Mouse (Mus musculus) kidney, adult 2 months (tissue): ENCODE data around the gene Mab21l3. TPM values are rescaled to one million over a fixed set of nuclear protein-coding genes. Genes with fewer than 3 reads are reported as not detected.
"Not testable (repeated sequence)": the region's sequence is repeated elsewhere in the genome, so short reads cannot be mapped to it uniquely, and the experiment has no call there.

Source experiments
- DNase-seq: peaks from one replicate; pipeline ENCODE4 v3.0.0; 2021
- H3K27ac ChIP-seq: fragments of 200-500 bp; 2 replicates; pipeline ENCODE4 v1.5.1; 2012; ENCODE audit warnings: low read depth, low read length, control low read depth, inconsistent platforms; ENCODE audit not compliant: insufficient read depth
- H3K27me3 ChIP-seq: fragments of 200-500 bp; replicated peaks from 2 replicates; pipeline ENCODE4 v1.6.1; 2012; ENCODE audit warnings: mild to moderate bottlenecking, moderate library complexity, low read length, inconsistent platforms; ENCODE audit not compliant: control insufficient read depth, insufficient read depth
- H3K36me3 ChIP-seq: fragments of 200-500 bp; 2 replicates; pipeline ENCODE4 v1.6.1; 2012; ENCODE audit warnings: mild to moderate bottlenecking, moderate library complexity, low read length, inconsistent platforms; ENCODE audit not compliant: control insufficient read depth, insufficient read depth
- H3K4me1 ChIP-seq: fragments of 200-500 bp; 2 replicates; pipeline ENCODE4 v1.6.1; 2011; ENCODE audit warnings: low read length; ENCODE audit not compliant: control insufficient read depth, insufficient read depth
- H3K4me3 ChIP-seq: fragments of 200-500 bp; 2 replicates; pipeline ENCODE4 v1.5.1; 2011; ENCODE audit warnings: mild to moderate bottlenecking, low read depth, low read length, control low read depth; ENCODE audit not compliant: insufficient read depth
- CTCF ChIP-seq: fragments of 200-500 bp; conservative IDR thresholded peaks from 2 replicates; pipeline ENCODE4 v1.5.1; 2011; ENCODE audit warnings: low read depth, mild to moderate bottlenecking, control low read depth, low read length, moderate library complexity, mixed read lengths; ENCODE audit not compliant: insufficient read depth, insufficient read length
- POLR2A ChIP-seq: fragments of 200-500 bp; IDR thresholded peaks from one replicate; pipeline ENCODE4 v1.6.1; 2011; ENCODE audit warnings: low read depth, low read length, control low read depth
- WGBS: fragments of 180-500 bp; shearing (Covaris S2); methylation state at CpG from one replicate; pipeline ENCODE4 v1.1.7; 2018; 5-methylcytosine and 5-hydroxymethylcytosine counted together
- polyA plus RNA-seq: library from polyadenylated mRNA; depleted of rRNA; stranded (reverse); fragments of >200 nt; gene quantifications from 2 replicates; pipeline ENCODE4 v1.2.3, GENCODE M21; 2012

Gene Mab21l3
- polyA plus RNA-seq, 1 experiment: 1.8 TPM

- peaks cover 18% of the 10 kb centered on the region; the same call in 1 of the 2 replicates for H3K4me1 ChIP-seq
- TF ChIP-seq POLR2A: no peak
- no peak for TF ChIP-seq CTCF
- no peaks in the 10 kb centered on the region for H3K36me3 ChIP-seq
- WGBS: 78% methylated on average over 6 of the region's 6 CpGs
- H3K27ac ChIP-seq: no peak overlapping the region
- DNase-seq: no peak
- no peak overlapping the region for H3K4me3 ChIP-seq
- no peaks in the 10 kb centered on the region for H3K27me3 ChIP-seq
Measured at GRCm38 (mm10) chr3:101827220-101827715, 21.5 kb downstream of the Mab21l3 start.

GRCm38 (mm10) chr3:101824338-101824737 is 24.4 kb downstream of the Mab21l3 start:
- Histone ChIP-seq H3K36me3 (no peaks in the 10 kb centered on the region), H3K27ac (peak overlapping the region; percentile 15; the same call in 1 of the 2 replicates), H3K27me3 (no peaks in the 10 kb centered on the region), H3K4me3 (no peak overlapping the region), H3K4me1 (peaks cover 10% of the 10 kb centered on the region; the same call in 1 of the 2 replicates)
- TF ChIP-seq CTCF (no peak), POLR2A (no peak)
- peak; percentile 87 for DNase-seq
- WGBS: 48% methylated on average over 9 of the region's 9 CpGs

- no peak for DNase-seq
- 84% methylated on average over 5 of the region's 5 CpGs for WGBS
- Histone ChIP-seq H3K4me3 (no peak overlapping the region), H3K4me1 (peaks cover 10% of the 10 kb centered on the region; the same call in 1 of the 2 replicates), H3K36me3 (no peaks in the 10 kb centered on the region), H3K27me3 (no peaks in the 10 kb centered on the region), H3K27ac (no peak overlapping the region)
- TF ChIP-seq CTCF (0 out of 2 replicates have a peak, but pooled peaks have one; percentile 32), POLR2A (no peak)
Measured at GRCm38 (mm10) chr3:101822052-101822451, 26.7 kb downstream of the Mab21l3 start.

- not testable (repeated sequence) for DNase-seq, H3K27ac ChIP-seq, H3K27me3 ChIP-seq, H3K36me3 ChIP-seq, H3K4me3 ChIP-seq
- 90% methylated on average over 3 of the region's 3 CpGs for WGBS
- H3K4me1 ChIP-seq: peaks cover 10% of the 10 kb centered on the region; the same call in 1 of the 2 replicates
Measured at GRCm38 (mm10) chr3:101820708-101821107, 28.1 kb downstream of the Mab21l3 start.

GRCm38 (mm10) chr3:101816006-101816405 is 32.8 kb downstream of the Mab21l3 start:
- DNase-seq: no peak
- H3K27ac ChIP-seq: no peak overlapping the region
- no peak overlapping the region for H3K4me3 ChIP-seq
- no peaks in the 10 kb centered on the region for H3K4me1 ChIP-seq
- WGBS: 96% methylated on average over 3 of the region's 3 CpGs
- H3K36me3 ChIP-seq: no peaks in the 10 kb centered on the region
- H3K27me3 ChIP-seq: no peaks in the 10 kb centered on the region
- TF ChIP-seq POLR2A: no peak

GRCm38 (mm10) chr3:101814790-101815189 is 34.0 kb downstream of the Mab21l3 start:
- WGBS: 79% methylated on average over 9 of the region's 9 CpGs
- Histone ChIP-seq H3K36me3 (no peaks in the 10 kb centered on the region), H3K27me3 (no peaks in the 10 kb centered on the region), H3K4me3 (no peak overlapping the region), H3K27ac (no peak overlapping the region), H3K4me1 (no peaks in the 10 kb centered on the region)
- TF ChIP-seq POLR2A (no peak), CTCF (no peak)
- DNase-seq: peak; percentile 58

- H3K27me3 ChIP-seq: no peaks in the 10 kb centered on the region
- WGBS: 69% methylated on average over 10 of the region's 10 CpGs
- no peaks in the 10 kb centered on the region for H3K36me3 ChIP-seq
- TF ChIP-seq CTCF: peak; percentile 97
- TF ChIP-seq POLR2A: no peak
- H3K4me3 ChIP-seq: no peak overlapping the region
- DNase-seq: peak; percentile 83
- H3K4me1 ChIP-seq: no peaks in the 10 kb centered on the region
- no peak overlapping the region for H3K27ac ChIP-seq
Measured at GRCm38 (mm10) chr3:101812341-101812962, 36.3 kb downstream of the Mab21l3 start.
